Mouse (Mus musculus) thymus, adult 2 months (tissue): ENCODE results near the gene Myl3. TPM values are rescaled to one million over a fixed set of nuclear protein-coding genes. Genes with fewer than 3 reads are reported as not detected.
A peak's percentile ranks its signal among the peaks of the same experiment; 100 is the strongest.

Experiments
- DNase-seq: peaks from one replicate; pipeline ENCODE4 v3.0.0; 2021
- H3K27ac ChIP-seq: fragments of 200-500 bp; 2 replicates; pipeline ENCODE4 v1.5.1; 2012; ENCODE audit warnings: low read length, control low read depth; ENCODE audit not compliant: control insufficient read depth, insufficient read depth
- H3K27me3 ChIP-seq: fragments of 200-500 bp; 2 replicates; pipeline ENCODE4 v1.6.1; 2012; ENCODE audit warnings: mild to moderate bottlenecking, low read length, moderate library complexity, mixed read lengths; ENCODE audit not compliant: control insufficient read depth, insufficient read depth
- H3K36me3 ChIP-seq: fragments of 200-500 bp; 2 replicates; pipeline ENCODE4 v1.6.1; 2012; ENCODE audit warnings: mild to moderate bottlenecking, low read length, moderate library complexity; ENCODE audit not compliant: control insufficient read depth, insufficient read depth
- H3K4me1 ChIP-seq: fragments of 200-500 bp; replicated peaks from 2 replicates; pipeline ENCODE4 v1.6.1; 2012; ENCODE audit warnings: low read length; ENCODE audit not compliant: control insufficient read depth, insufficient read depth
- H3K4me3 ChIP-seq: fragments of 200-500 bp; 2 replicates; pipeline ENCODE4 v1.5.1; 2012; ENCODE audit warnings: mild to moderate bottlenecking, low read length, control low read depth, moderate library complexity; ENCODE audit not compliant: control insufficient read depth, insufficient read depth
- CTCF ChIP-seq: fragments of 200-500 bp; IDR thresholded peaks from 2 replicates; pipeline ENCODE4 v1.5.1; 2012; ENCODE audit warnings: mild to moderate bottlenecking, control low read depth, low read length, moderate library complexity, borderline replicate concordance; ENCODE audit not compliant: control insufficient read depth, poor library complexity, insufficient read depth; ENCODE audit errors: extremely low read depth
- POLR2A ChIP-seq: fragments of 200-500 bp; IDR thresholded peaks from 2 replicates; pipeline ENCODE4 v1.6.1; 2012; ENCODE audit warnings: mild to moderate bottlenecking, low read length, control low read depth, moderate library complexity; ENCODE audit not compliant: control insufficient read depth, poor library complexity, insufficient read depth; ENCODE audit errors: extremely low read depth
- WGBS: fragments of 180-500 bp; shearing (Covaris S2); methylation state at CpG from one replicate; pipeline ENCODE4 v1.1.7; 2018; 5-methylcytosine and 5-hydroxymethylcytosine counted together
- polyA plus RNA-seq: library from polyadenylated mRNA; depleted of rRNA; stranded (reverse); fragments of >200 nt; gene quantifications from 2 replicates; pipeline ENCODE4 v1.2.3, GENCODE M21; 2012

Myl3 gene
- polyA plus RNA-seq, 1 experiment: 293 TPM

DNA sequence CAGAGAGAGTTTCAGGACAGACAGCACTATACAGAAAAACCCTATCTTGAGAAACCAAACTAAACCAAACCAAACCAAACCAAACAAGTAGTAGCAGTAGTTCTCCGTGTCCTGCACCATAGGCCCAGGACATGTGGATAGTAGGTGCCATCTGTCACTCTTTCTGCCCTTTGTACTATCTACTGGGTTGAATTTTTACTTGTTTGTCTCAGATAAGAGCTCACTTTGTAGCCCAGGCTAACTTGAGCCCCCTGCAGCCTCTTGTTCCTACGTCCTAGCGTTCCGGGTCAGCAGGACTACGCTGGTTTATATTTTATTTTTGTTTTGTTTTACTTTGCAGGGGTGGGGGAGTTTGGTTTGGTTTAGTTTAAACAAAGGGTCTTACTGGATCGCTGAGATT lies 37.7 kb upstream of the Myl3 start:
- no peak for TF ChIP-seq POLR2A
- no peak for DNase-seq
- Histone ChIP-seq H3K4me3 (no peak overlapping the region), H3K27me3 (no peaks in the 10 kb centered on the region), H3K27ac (no peak overlapping the region), H3K36me3 (no peaks in the 10 kb centered on the region; the same call in 1 of the 2 replicates), H3K4me1 (no peaks in the 10 kb centered on the region)
- WGBS: 98% methylated on average over 6 of the region's 6 CpGs

DNA sequence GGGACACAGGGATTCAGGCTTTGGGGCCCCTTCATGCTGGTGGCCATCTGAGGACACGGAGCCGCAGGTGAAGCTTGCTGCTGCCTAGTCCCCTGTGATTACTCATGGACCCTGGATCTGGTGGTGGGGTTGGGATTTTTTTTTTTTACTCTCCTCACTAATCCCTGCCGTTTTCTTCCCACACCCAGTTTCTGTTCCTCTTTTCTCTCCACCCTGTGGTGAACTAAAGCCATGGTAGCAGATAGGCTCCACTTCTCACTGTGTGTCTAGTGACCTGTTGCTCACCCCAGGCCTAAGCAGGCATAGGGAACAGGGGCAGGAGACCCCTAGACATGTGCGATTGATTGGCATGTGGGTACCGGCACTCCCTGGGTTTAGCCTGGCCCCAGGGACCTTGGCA lies 34.9 kb upstream of the Myl3 start:
- no peak for DNase-seq
- Histone ChIP-seq H3K36me3 (peaks cover 1% of the 10 kb centered on the region), H3K4me1 (peaks cover 4% of the 10 kb centered on the region), H3K27ac (no peak overlapping the region), H3K4me3 (no peak overlapping the region), H3K27me3 (no peaks in the 10 kb centered on the region)
- WGBS: 49% methylated on average over 5 of the region's 5 CpGs
- no peak for TF ChIP-seq CTCF
- no peak for TF ChIP-seq POLR2A

DNA sequence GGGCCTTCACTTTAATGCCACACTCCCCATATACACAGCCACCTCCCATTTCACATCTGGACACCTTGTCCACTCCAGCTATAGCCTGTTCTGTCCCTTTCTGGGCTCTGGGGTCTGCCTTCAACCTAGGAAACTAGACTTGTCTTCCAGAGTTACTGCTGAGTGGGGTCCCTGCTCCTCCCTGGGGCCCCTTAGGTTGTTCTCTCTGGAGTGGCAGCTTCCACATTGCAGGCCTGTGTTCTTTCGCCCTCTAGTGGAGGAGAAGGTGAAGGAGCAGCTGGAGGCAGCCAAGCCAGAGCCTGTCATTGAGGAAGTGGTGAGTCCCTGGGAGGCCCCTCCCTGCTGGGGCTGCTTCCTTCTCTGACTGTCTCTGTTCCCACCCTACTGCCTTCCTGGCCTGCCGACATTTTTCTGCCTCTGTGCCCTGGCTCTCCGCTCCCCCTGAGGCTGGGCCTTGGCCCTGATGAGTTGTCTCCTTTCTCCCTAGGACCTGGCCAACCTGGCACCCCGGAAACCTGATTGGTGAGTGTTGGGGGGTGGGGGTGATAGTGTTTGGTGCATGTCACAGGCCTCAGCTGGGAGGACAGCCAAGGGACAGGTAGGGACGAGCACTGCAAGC lies 31.9 kb upstream of the Myl3 start:
- Histone ChIP-seq H3K36me3 (peaks cover 10% of the 10 kb centered on the region), H3K27me3 (no peaks in the 10 kb centered on the region), H3K4me1 (peaks cover 4% of the 10 kb centered on the region), H3K4me3 (peak overlapping the region; percentile 43), H3K27ac (0 out of 2 replicates have a peak overlapping the region, but pooled peaks have one; percentile 10)
- peak; percentile 86 for DNase-seq
- 17% methylated on average over 5 of the region's 5 CpGs for WGBS
- TF ChIP-seq POLR2A: no peak
- peak; percentile 86; the same call in 1 of the 2 replicates for TF ChIP-seq CTCF

DNA sequence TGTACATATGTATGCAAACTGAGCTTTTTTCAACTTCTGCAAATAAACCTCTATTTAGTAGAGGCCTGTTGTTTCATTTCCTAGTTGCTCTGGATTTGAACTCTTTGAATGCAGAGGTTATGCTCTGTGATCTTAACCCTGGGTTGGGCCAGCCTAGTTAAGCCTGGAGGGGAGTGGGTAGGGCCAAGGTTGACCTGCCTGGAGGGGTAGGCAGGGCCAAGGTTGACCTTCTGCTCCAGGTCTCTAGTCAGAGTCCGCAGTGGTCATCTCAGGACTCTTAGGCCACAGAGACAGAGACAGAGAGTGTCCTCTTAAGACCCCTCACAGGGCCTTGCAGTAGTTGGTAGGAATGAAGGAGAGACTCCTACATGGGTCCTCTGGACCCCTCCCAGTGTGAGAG lies 30.1 kb upstream of the Myl3 start:
- Histone ChIP-seq H3K27me3 (no peaks in the 10 kb centered on the region), H3K4me1 (peaks cover 4% of the 10 kb centered on the region), H3K36me3 (peaks cover 15% of the 10 kb centered on the region), H3K4me3 (no peak overlapping the region), H3K27ac (no peak overlapping the region)
- TF ChIP-seq CTCF (no peak), POLR2A (no peak)
- DNase-seq: no peak
- 100% methylated on average over 1 of the region's 1 CpGs for WGBS

DNA sequence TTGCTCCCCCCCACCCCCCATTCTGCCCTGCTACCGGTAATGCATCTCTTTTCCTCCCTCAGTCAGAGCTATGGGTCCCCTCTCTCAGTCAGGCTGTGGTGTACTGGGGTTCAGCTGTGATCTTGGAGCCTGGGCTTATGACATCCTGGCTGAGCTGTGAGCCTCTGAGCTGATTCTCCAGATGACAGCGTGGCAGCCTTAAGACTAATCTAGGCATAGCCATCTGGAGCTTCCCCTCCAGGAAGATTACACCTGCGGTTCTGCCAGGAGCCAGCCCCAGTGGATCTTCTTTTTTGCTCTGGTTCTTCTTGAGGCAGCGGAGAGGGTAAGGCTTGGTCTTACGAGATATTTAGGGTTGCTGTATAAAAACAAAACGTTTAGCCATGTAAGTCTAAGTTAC lies 29.7 kb upstream of the Myl3 start:
- Histone ChIP-seq H3K36me3 (peaks cover 15% of the 10 kb centered on the region), H3K4me1 (peaks cover 4% of the 10 kb centered on the region), H3K4me3 (no peak overlapping the region), H3K27me3 (no peaks in the 10 kb centered on the region), H3K27ac (no peak overlapping the region)
- WGBS: 95% methylated on average over 6 of the region's 6 CpGs
- TF ChIP-seq POLR2A (no peak), CTCF (no peak)
- no peak for DNase-seq

DNA sequence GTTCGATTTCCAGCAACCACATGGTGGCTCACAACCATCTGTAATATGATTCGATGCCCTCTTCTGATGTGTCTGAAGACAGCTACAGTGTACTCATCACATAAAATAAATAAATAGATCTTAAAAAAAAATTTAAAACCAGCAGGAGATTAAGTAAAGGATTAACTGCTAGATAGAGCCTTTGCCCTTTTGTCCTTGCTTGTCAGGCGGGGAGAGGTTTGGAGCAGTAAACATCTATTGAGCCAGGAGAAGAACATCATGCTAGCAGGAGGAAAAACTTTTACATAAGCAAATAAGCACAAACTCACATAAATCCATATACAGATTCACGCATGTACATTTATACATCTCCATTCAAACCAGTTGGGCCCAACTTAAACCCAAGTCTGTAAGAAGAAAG lies 29.1 kb upstream of the Myl3 start:
- H3K36me3 ChIP-seq: peaks cover 15% of the 10 kb centered on the region
- WGBS: 96% methylated on average over 4 of the region's 4 CpGs
- no peak overlapping the region for H3K4me3 ChIP-seq
- H3K27ac ChIP-seq: no peak overlapping the region
- H3K27me3 ChIP-seq: no peaks in the 10 kb centered on the region
- no peak for DNase-seq
- peaks cover 4% of the 10 kb centered on the region for H3K4me1 ChIP-seq
- TF ChIP-seq CTCF (no peak), POLR2A (no peak)

DNA sequence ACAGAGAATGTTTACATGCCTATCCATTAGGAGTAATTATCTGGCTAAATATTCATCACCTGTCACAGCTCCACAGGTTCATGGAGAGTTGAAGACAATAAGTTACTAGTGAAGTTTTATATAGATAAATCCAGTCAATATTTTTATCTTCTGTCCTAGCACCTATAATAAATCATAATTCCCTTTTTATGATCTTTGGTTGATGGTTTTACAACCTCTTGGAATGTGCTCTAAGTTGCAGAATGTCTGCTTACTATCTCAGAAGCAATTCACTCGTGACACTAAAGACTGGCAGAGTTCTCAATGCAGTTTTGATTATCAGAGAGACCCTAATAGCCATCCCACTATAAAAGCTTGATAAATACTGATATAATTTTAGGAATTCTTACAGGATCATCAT lies 28.3 kb upstream of the Myl3 start:
- peaks cover 4% of the 10 kb centered on the region for H3K4me1 ChIP-seq
- no peaks in the 10 kb centered on the region for H3K27me3 ChIP-seq
- peaks cover 15% of the 10 kb centered on the region for H3K36me3 ChIP-seq
- H3K27ac ChIP-seq: no peak overlapping the region
- no peak overlapping the region for H3K4me3 ChIP-seq
- 96% methylated on average over 1 of the region's 1 CpGs for WGBS
- TF ChIP-seq CTCF: no peak
- TF ChIP-seq POLR2A: no peak
- no peak for DNase-seq
